Mouse (Mus musculus) small intestine, adult 2 months (tissue): Measurements from ENCODE around the gene Gm20388.

Source experiments
- CTCF ChIP-seq: fragments of 200-500 bp; IDR thresholded peaks from 2 replicates; pipeline ENCODE4 v1.5.1; 2012; ENCODE audit warnings: low read depth, mild to moderate bottlenecking, control low read depth, inconsistent platforms, low read length, moderate library complexity, mixed read lengths; ENCODE audit not compliant: insufficient replicate concordance, insufficient read length; ENCODE audit errors: extremely low read depth
- POLR2A ChIP-seq: fragments of 200-500 bp; IDR thresholded peaks from 2 replicates; pipeline ENCODE4 v1.6.1; 2012; ENCODE audit warnings: low read depth, mild to moderate bottlenecking, control low read depth, inconsistent platforms, low read length, moderate library complexity

GRCm38 (mm10) chr8:122055321-122055720 is 2144.7 kb downstream of the Gm20388 start:
- TF ChIP-seq POLR2A = no peak
- TF ChIP-seq CTCF = no peak
